In genomic region chr1:86301221-86302091, GRCm38 (mm10) we compare ENCODE assay signal across 12 mouse cellular contexts. TPM values are rescaled to one million over a fixed set of nuclear protein-coding genes. Genes with fewer than 3 reads are reported as not detected.
DNase-seq lines count a peak whose midpoint lies in the region; ATAC-seq and TF ChIP-seq lines count a peak whose summit lies in the region.
"Had no signal": no experiment of that assay in that cellular context is flagged by ENCODE, and none has a peak within 500 bp of the region (broad histone marks: within the 10 kb centered on the region; RNA-seq: fewer than 3 reads in every experiment).

No protein-coding gene starts in this region.

- H3K36me3 ChIP-seq in intestine, postnatal 0 days (ENCODE audit: control insufficient read depth, insufficient read depth): no peaks in the 10 kb centered on the region
- H3K36me3 ChIP-seq in intestine, embryonic 16.5 days (ENCODE audit: control insufficient read depth, insufficient read depth, low read length): no peaks in the 10 kb centered on the region
- H3K36me3 ChIP-seq: liver, embryonic 15.5 days; neural tube, embryonic 13.5 days had no signal

- H3K9me3 ChIP-seq in intestine, postnatal 0 days (ENCODE audit: control insufficient read depth): no peaks in the 10 kb centered on the region
- H3K9me3 ChIP-seq in intestine, embryonic 16.5 days (ENCODE audit: control insufficient read depth, low read length): no peaks in the 10 kb centered on the region
- H3K9me3 ChIP-seq: liver, embryonic 15.5 days; neural tube, embryonic 13.5 days had no signal

- no peak for ATAC-seq in intestine, postnatal 0 days
- no peak for ATAC-seq in intestine, embryonic 16.5 days
- peak; percentile 51 for ATAC-seq in neutrophil, adult 5-6 weeks (ENCODE audit: extremely low read depth, insufficient number of reproducible peaks, low FRiP score, poor library complexity, severe bottlenecking)
- ATAC-seq: Patski had no signal

- DNase-seq in A20 (ENCODE audit: low read depth, low spot score): peak; percentile 51
- peak; percentile 8 for DNase-seq in brain, adult 2 months (ENCODE audit: low read depth, low spot score)
- DNase-seq in cerebellum, adult 8-10 months: no peak
- no peak for DNase-seq in left cerebral cortex, postnatal 10 days (ENCODE audit: extremely low spot score in 1 of 2, low spot score in 2 of 2)
- DNase-seq in frontal cortex, postnatal 36 days (ENCODE audit: low spot score in 2 of 2): no peak
- DNase-seq: heart, adult 18-20 months had no signal

- H3K27ac ChIP-seq in intestine, postnatal 0 days (ENCODE audit: low read depth, low read length): no peak overlapping the region
- no peak overlapping the region for H3K27ac ChIP-seq in intestine, embryonic 16.5 days (ENCODE audit: low read length)
- H3K27ac ChIP-seq: liver, embryonic 15.5 days; neural tube, embryonic 13.5 days had no signal

- H3K4me1 ChIP-seq in intestine, postnatal 0 days (replicated peaks; ENCODE audit: control insufficient read depth, insufficient read depth, low read length): no peaks in the 10 kb centered on the region
- H3K4me1 ChIP-seq in intestine, embryonic 16.5 days (ENCODE audit: control insufficient read depth, insufficient read depth, low read length): 0 out of 2 replicates have a peak, but pooled peaks cover 7% of the 10 kb centered on the region

- TF ChIP-seq CTCF in intestine, postnatal 0 days (IDR thresholded peaks at IDR 0.05; ENCODE audit: low read depth): peak; percentile 73

- intact Hi-C loops in left cerebral cortex, postnatal 10 days (cut with DNase I): no loop called here

- WGBS in intestine, postnatal 0 days: 46% methylated on average over 6 of the region's 6 CpGs
- WGBS in intestine, embryonic 16.5 days: 53% methylated on average over 6 of the region's 6 CpGs

- no peak overlapping the region for H3K4me2 ChIP-seq in intestine, postnatal 0 days (replicated peaks; ENCODE audit: low read depth)
- H3K4me2 ChIP-seq in intestine, embryonic 16.5 days (ENCODE audit: low read depth, low read length): no peak overlapping the region
- H3K4me2 ChIP-seq: liver, embryonic 15.5 days; neural tube, embryonic 13.5 days had no signal

- no peak overlapping the region for H3K4me3 ChIP-seq in intestine, postnatal 0 days (ENCODE audit: low read depth, low read length)
- no peak overlapping the region for H3K4me3 ChIP-seq in intestine, embryonic 16.5 days (ENCODE audit: low read length)
- H3K4me3 ChIP-seq: liver, embryonic 15.5 days; neural tube, embryonic 13.5 days had no signal

- peaks cover 16% of the 10 kb centered on the region; the same call in 1 of the 2 replicates for H3K27me3 ChIP-seq in intestine, postnatal 0 days (replicated peaks; ENCODE audit: control insufficient read depth, insufficient read depth, low read length)
- peaks cover 16% of the 10 kb centered on the region for H3K27me3 ChIP-seq in intestine, embryonic 16.5 days (replicated peaks; ENCODE audit: control insufficient read depth, insufficient read depth, low read length)

- H3K9ac ChIP-seq in intestine, postnatal 0 days (ENCODE audit: low read depth, low read length): no peak overlapping the region
- no peak overlapping the region for H3K9ac ChIP-seq in intestine, embryonic 16.5 days (ENCODE audit: low read depth, low read length)
- H3K9ac ChIP-seq: liver, embryonic 15.5 days; neural tube, embryonic 13.5 days had no signal

RNA-seq across cellular contexts. Expression of gene B3gnt7, which starts 1.2 kb away (rescaled TPM):
- polyA plus RNA-seq in intestine, postnatal 0 days (2015; fragmentation: Nextera tagmentation; extraction: Ambion mirVana): 3.2 and 3.4 TPM in 2 replicates
- 5.3 and 6.7 TPM in 2 replicates for polyA plus RNA-seq in intestine, embryonic 16.5 days (2015; fragmentation: Nextera tagmentation; extraction: Ambion mirVana)
- total RNA-seq in neutrophil, adult 5-6 weeks (2017): 1.8 and 3.4 TPM in 2 replicates
- 1 to 10 TPM; 2.4 to 3.1 TPM for total RNA-seq in left cerebral cortex, postnatal 10 days (2021)

RNA-seq across cellular contexts. Expression of gene Ncl, which starts 57.7 kb away (rescaled TPM):
- 172 and 188 TPM in 2 replicates for polyA plus RNA-seq in intestine, postnatal 0 days (2015; fragmentation: Nextera tagmentation; extraction: Ambion mirVana)
- 355 and 416 TPM in 2 replicates for polyA plus RNA-seq in intestine, embryonic 16.5 days (2015; fragmentation: Nextera tagmentation; extraction: Ambion mirVana)
- total RNA-seq in neutrophil, adult 5-6 weeks (2017): 236 and 246 TPM in 2 replicates
- total RNA-seq in left cerebral cortex, postnatal 10 days (2021): 100 to 1,000 TPM; 177 to 184 TPM

Comparison
In these comparisons a context has a peak if more than half of its experiments do, and no peak if none do; other contexts are left out.
1. DNase-seq: peak in A20 (single experiment) and brain, adult 2 months (single experiment); none in cerebellum, adult 8-10 months (single experiment), left cerebral cortex, postnatal 10 days (0 of 2) and frontal cortex, postnatal 36 days (0 of 2).